Mouse (Mus musculus) C2C12 (cell line): ENCODE measurements around the gene Tubb4b. TPM values are rescaled to one million over a fixed set of nuclear protein-coding genes. Genes with fewer than 3 reads are reported as not detected.
A peak's percentile ranks its signal among the peaks of the same experiment; 100 is the strongest.

Experiments used
- H3K27me3 ChIP-seq: one replicate; pipeline ENCODE4 v1.6.1; 2011; ENCODE audit not compliant: control insufficient read depth, insufficient read depth, insufficient read length
- H3K36me3 ChIP-seq: one replicate; pipeline ENCODE4 v1.6.1; 2011; ENCODE audit not compliant: control insufficient read depth, insufficient read depth
- H3K4me3 ChIP-seq: one replicate; pipeline ENCODE4 v1.5.1; 2011; ENCODE audit warnings: mild to moderate bottlenecking, control low read depth; ENCODE audit not compliant: poor library complexity, insufficient read depth, severe bottlenecking
- H3K79me2 ChIP-seq: one replicate; pipeline ENCODE4 v1.6.1; 2011; ENCODE audit not compliant: control insufficient read depth, insufficient read depth
- H3K79me3 ChIP-seq: one replicate; pipeline ENCODE4 v1.6.1; 2011; ENCODE audit warnings: low read depth, control low read depth
- H3ac ChIP-seq: one replicate; pipeline ENCODE3; 2011; ENCODE audit warnings: low read depth; ENCODE audit not compliant: control insufficient read depth, insufficient read length
- CEBPB ChIP-seq: IDR thresholded peaks from one replicate; pipeline ENCODE4 v1.6.1; 2011; ENCODE audit warnings: low read depth, mild to moderate bottlenecking, control low read depth, moderate library complexity
- CTCF ChIP-seq: IDR thresholded peaks from one replicate; pipeline ENCODE4 v1.5.1; 2011; ENCODE audit not compliant: control insufficient read depth, insufficient read depth, insufficient read length
- FOSL1 ChIP-seq: IDR thresholded peaks from one replicate; pipeline ENCODE4 v1.8.0; 2011; ENCODE audit warnings: mild to moderate bottlenecking, low read length; ENCODE audit not compliant: poor library complexity, insufficient read depth, severe bottlenecking
- MAX ChIP-seq: IDR thresholded peaks from one replicate; pipeline ENCODE4 v1.6.1; 2011; ENCODE audit warnings: mild to moderate bottlenecking, control low read depth
- MYOD1 ChIP-seq: IDR thresholded peaks from one replicate; pipeline ENCODE4 v1.6.1; 2011; ENCODE audit warnings: low read depth; ENCODE audit not compliant: control insufficient read depth, insufficient read length
- MYOG ChIP-seq: IDR thresholded peaks from one replicate; pipeline ENCODE4 v1.6.1; 2011; ENCODE audit not compliant: control insufficient read depth, insufficient read length; ENCODE audit errors: extremely low read depth
- USF1 ChIP-seq: IDR thresholded peaks from one replicate; pipeline ENCODE4 v1.6.1; 2011; ENCODE audit warnings: low read depth, mild to moderate bottlenecking, control low read depth, moderate library complexity
- polyA plus RNA-seq: library from polyadenylated mRNA; unstranded; fragments of >200 nt; fragmentation: generic; extraction: Trizol; gene quantifications from one replicate; pipeline ENCODE4 v1.2.1, GENCODE M21; 2012; ENCODE audit warnings: missing spikeins

Gene Tubb4b
- polyA plus RNA-seq, 1 experiment: 800 TPM

DNA sequence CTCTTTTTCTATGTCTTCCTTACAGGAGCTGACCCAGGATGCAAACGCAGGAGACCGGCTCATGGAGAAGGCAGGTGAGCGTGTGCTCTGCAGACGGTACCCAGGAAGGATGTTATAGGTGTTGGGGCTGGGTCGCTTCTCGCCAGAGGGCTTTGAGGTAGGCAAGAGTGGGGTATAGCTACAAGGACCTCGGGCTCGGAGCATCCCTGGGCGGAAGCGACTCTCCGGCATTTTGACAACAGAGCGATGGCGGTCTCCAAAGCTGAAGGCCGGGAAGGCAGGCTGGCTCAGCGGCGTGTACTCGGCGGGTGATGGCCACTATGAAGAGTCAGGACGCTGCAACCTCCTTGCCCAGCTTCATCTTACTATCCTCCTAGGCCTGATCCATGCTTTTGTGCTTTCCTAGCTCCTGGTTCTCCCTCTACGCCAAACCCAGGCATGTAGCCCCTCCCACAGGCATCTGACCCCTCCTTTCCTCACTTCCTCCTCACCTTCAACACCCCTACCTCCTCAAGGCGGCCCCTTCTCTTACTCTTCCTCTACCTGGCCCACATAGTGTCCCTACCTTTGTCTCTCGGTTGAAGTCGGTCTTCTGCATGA lies 11.1 kb downstream of the Tubb4b start:
- Histone ChIP-seq H3K79me2 (peaks cover 29% of the 10 kb centered on the region), H3K27me3 (no peaks in the 10 kb centered on the region), H3K36me3 (peaks cover 10% of the 10 kb centered on the region), H3K79me3 (peaks cover 22% of the 10 kb centered on the region), H3ac (no peak overlapping the region), H3K4me3 (no peak overlapping the region)
- TF ChIP-seq MYOG: no peak
- no peak for TF ChIP-seq MAX
- no peak for TF ChIP-seq CTCF
- TF ChIP-seq FOSL1: no peak
- TF ChIP-seq USF1: no peak
- no peak for TF ChIP-seq MYOD1
- no peak for TF ChIP-seq CEBPB

DNA sequence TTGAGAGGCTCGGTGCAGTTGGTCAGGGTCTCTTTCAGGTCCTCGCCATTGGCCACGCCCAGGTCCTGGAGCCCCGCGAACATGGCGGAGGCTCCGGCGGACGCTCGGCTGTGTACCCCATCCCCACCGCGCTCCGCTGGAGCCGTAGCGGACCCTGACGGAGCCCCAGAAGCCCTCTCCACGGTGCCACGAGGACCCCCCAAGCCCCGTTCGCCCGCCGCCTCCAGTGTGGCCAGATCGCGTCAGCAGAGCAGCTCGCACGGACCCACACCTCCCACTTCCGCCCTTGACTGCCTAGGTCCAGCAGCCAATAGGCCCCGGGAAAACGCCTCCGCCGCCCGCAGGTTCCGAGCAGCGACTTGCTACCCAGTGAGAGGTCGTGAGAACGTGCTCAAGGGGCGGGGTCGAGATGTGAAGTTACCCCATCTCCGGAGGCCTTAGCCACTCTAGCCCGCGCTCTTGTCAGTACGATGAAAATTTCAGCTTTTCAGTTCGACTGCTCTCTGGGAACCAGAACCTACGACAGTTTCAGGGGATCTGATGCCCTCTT lies 13.3 kb downstream of the Tubb4b start, which contains the start of gene Nelfb:
Gene Nelfb, minus strand, starts transcription at position 369 of the 550 bp plus-strand sequence.
- TF ChIP-seq MAX: peak; percentile 63
- TF ChIP-seq USF1: no peak
- peak within 1 kb of the TSS; percentile 93 for H3K4me3 ChIP-seq

DNA sequence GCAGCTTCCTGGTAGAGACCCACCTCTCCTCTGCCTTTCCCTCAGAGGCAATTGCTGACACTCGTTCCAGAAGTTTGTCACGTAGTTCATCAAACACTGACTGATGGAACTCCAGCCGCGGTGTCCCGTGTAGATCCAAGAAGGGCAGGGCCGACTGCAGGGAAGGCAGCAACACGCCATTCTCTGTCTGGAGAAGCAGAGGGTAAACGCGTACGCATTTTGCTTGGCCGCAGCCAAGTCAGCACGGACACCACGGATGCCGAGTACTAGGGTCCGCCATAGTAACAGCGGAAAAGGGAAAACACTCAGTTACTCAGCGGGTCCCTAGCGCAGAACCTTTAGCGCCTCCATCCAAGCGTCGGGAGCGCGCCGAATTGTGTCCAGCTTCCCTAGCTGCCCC lies 13.8 kb downstream of the Tubb4b start:
- peaks cover 35% of the 10 kb centered on the region for H3K79me3 ChIP-seq
- peak overlapping the region; percentile 93 for H3K4me3 ChIP-seq
- peaks cover 55% of the 10 kb centered on the region for H3K79me2 ChIP-seq
- TF ChIP-seq MAX: no peak
- TF ChIP-seq CTCF: no peak
- TF ChIP-seq MYOD1: no peak
- TF ChIP-seq MYOG: no peak
- no peak for TF ChIP-seq CEBPB
- no peak for TF ChIP-seq USF1
- TF ChIP-seq FOSL1: no peak
- H3K36me3 ChIP-seq: peaks cover 26% of the 10 kb centered on the region
- H3ac ChIP-seq: peak overlapping the region; percentile 59
- no peaks in the 10 kb centered on the region for H3K27me3 ChIP-seq

More for the DNA sequence above, 13.3 kb downstream of the Tubb4b start, which contains the start of gene Nelfb:
- Histone ChIP-seq H3K79me3 (peaks cover 35% of the 10 kb centered on the region), H3K36me3 (peaks cover 22% of the 10 kb centered on the region), H3ac (peak within 1 kb of the TSS; percentile 59), H3K79me2 (peaks cover 50% of the 10 kb centered on the region), H3K27me3 (no peaks in the 10 kb centered on the region)

DNA sequence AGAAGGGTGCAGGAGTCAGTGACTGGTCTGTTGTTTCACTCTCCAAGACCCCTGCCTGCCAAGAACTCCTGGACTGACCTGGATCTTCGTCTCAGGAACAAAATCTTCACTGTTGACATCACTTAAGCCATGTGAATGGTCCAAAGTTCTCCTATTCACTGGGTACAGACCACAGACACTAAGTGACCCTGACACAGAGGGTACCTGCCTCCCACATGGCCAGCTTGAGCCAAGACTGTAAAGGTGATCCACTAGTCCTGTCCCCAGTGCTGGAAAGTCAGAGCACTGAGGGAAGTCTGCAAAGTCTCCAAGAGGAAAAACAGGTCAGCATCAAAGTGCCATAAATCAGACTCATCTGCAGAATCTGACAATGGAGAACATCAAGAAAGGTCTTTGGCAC lies 16.9 kb downstream of the Tubb4b start:
- H3K36me3 ChIP-seq: peaks cover 57% of the 10 kb centered on the region
- peaks cover 35% of the 10 kb centered on the region for H3K79me3 ChIP-seq
- H3K79me2 ChIP-seq: peaks cover 62% of the 10 kb centered on the region
- TF ChIP-seq MAX (no peak), MYOD1 (no peak), MYOG (no peak), USF1 (no peak), CTCF (no peak), CEBPB (no peak), FOSL1 (no peak)
- H3K4me3 ChIP-seq: no peak overlapping the region
- H3ac ChIP-seq: no peak overlapping the region
- H3K27me3 ChIP-seq: no peaks in the 10 kb centered on the region

DNA sequence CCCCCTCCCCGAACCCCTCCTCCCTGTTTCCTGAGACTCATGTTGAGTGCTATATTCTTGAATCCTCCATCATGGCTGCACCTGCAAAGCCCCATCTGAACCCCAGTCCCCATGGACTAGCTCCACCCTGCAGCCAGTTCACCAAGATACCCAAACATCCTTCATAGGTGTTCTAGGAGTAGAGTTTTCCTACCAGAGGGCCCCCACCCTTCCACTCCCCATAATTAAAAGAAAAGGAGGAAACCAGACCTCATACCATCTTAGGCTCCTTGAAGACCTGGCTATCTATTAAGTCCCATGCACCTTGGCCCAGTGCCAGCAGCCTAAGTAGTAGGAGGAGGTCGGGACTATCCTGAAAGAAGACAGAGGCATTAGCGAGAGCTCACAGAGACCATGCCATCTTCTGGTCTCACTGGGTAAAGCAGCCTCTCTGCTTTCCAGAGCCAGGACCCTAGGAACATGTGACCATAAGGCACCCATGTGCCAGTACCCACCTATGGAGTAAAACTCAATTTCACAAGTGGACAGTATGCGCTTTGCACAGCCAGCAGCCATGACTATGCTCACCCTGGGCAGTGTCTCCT lies 20.8 kb downstream of the Tubb4b start:
- H3K27me3 ChIP-seq: no peaks in the 10 kb centered on the region

More for the DNA sequence above, 20.8 kb downstream of the Tubb4b start:
- H3ac ChIP-seq: no peak overlapping the region
- H3K79me2 ChIP-seq: peaks cover 36% of the 10 kb centered on the region
- H3K79me3 ChIP-seq: peaks cover 15% of the 10 kb centered on the region
- peaks cover 79% of the 10 kb centered on the region for H3K36me3 ChIP-seq
- no peak for TF ChIP-seq MYOD1
- TF ChIP-seq CTCF: no peak
- no peak for TF ChIP-seq FOSL1
- TF ChIP-seq USF1: no peak
- no peak for TF ChIP-seq MAX
- H3K4me3 ChIP-seq: no peak overlapping the region
